Mouse (Mus musculus): ENCODE data around the gene Neil1. TPM values are rescaled to one million over a fixed set of nuclear protein-coding genes. Genes with fewer than 3 reads are reported as not detected.

The Neil1 gene
- 11.0 and 12.5 TPM in 2 replicates for polyA plus RNA-seq (2012; ENCODE audit: insufficient read depth, insufficient read length, missing spikeins)

- peaks cover 11% of the 10 kb centered on the region for H3K4me1 ChIP-seq (ENCODE audit: control insufficient read depth, insufficient read depth, low read length)
- TF ChIP-seq POLR2A (IDR thresholded peaks at IDR 0.05; ENCODE audit: borderline replicate concordance, low read depth, low read length) (no peak; the same call in 1 of the 2 replicates), CTCF (IDR thresholded peaks at IDR 0.05; ENCODE audit: low read depth, low read length) (no peak)
- peak within 1 kb of the TSS; percentile 76 for H3K27ac ChIP-seq (ENCODE audit: insufficient read depth, low read depth, low read length)
- peak within 1 kb of the TSS; percentile 73 for H3K4me3 ChIP-seq (ENCODE audit: insufficient read depth, low read length)
These were observed at the start of gene Neil1 for GRCm38 (mm10) chr9:57148144-57148878. Gene Neil1, minus strand, starts transcription at chr9:57148305.

- Histone ChIP-seq H3K4me3 (ENCODE audit: insufficient read depth, low read length) (no peak overlapping the region), H3K27ac (ENCODE audit: insufficient read depth, low read depth, low read length) (no peak overlapping the region), H3K4me1 (ENCODE audit: control insufficient read depth, insufficient read depth, low read length) (peaks cover 6% of the 10 kb centered on the region)
- TF ChIP-seq CTCF (IDR thresholded peaks at IDR 0.05; ENCODE audit: low read depth, low read length), result no peak
These were observed 49.3 kb upstream of the Neil1 start for GRCm38 (mm10) chr9:57197414-57197813.

GRCm38 (mm10) chr9:57196708-57197107 is 48.6 kb upstream of the Neil1 start:
- Histone ChIP-seq H3K4me1 (ENCODE audit: control insufficient read depth, insufficient read depth, low read length) (peaks cover 6% of the 10 kb centered on the region), H3K4me3 (ENCODE audit: insufficient read depth, low read length) (no peak overlapping the region), H3K27ac (ENCODE audit: insufficient read depth, low read depth, low read length) (no peak overlapping the region)
- no peak for TF ChIP-seq POLR2A (IDR thresholded peaks at IDR 0.05; ENCODE audit: borderline replicate concordance, low read depth, low read length)
- no peak for TF ChIP-seq CTCF (IDR thresholded peaks at IDR 0.05; ENCODE audit: low read depth, low read length)

GRCm38 (mm10) chr9:57168411-57168810 is 20.3 kb upstream of the Neil1 start:
- TF ChIP-seq POLR2A (IDR thresholded peaks at IDR 0.05; ENCODE audit: borderline replicate concordance, low read depth, low read length) (no peak), CTCF (IDR thresholded peaks at IDR 0.05; ENCODE audit: low read depth, low read length) (no peak)
- Histone ChIP-seq H3K27ac (ENCODE audit: insufficient read depth, low read depth, low read length) (no peak overlapping the region), H3K4me1 (ENCODE audit: control insufficient read depth, insufficient read depth, low read length) (peaks cover 8% of the 10 kb centered on the region), H3K4me3 (ENCODE audit: insufficient read depth, low read length) (no peak overlapping the region)

- Histone ChIP-seq H3K4me1 (ENCODE audit: control insufficient read depth, insufficient read depth, low read length) (peaks cover 8% of the 10 kb centered on the region), H3K4me3 (ENCODE audit: insufficient read depth, low read length) (no peak overlapping the region), H3K27ac (ENCODE audit: insufficient read depth, low read depth, low read length) (no peak overlapping the region)
- no peak for TF ChIP-seq CTCF (IDR thresholded peaks at IDR 0.05; ENCODE audit: low read depth, low read length)
- no peak for TF ChIP-seq POLR2A (IDR thresholded peaks at IDR 0.05; ENCODE audit: borderline replicate concordance, low read depth, low read length)
These were observed 18.1 kb upstream of the Neil1 start for GRCm38 (mm10) chr9:57166173-57166572.

- TF ChIP-seq CTCF (IDR thresholded peaks at IDR 0.05; ENCODE audit: low read depth, low read length) (no peak), POLR2A (IDR thresholded peaks at IDR 0.05; ENCODE audit: borderline replicate concordance, low read depth, low read length) (no peak)
- H3K4me3 ChIP-seq (ENCODE audit: insufficient read depth, low read length), result no peak overlapping the region
- no peak overlapping the region for H3K27ac ChIP-seq (ENCODE audit: insufficient read depth, low read depth, low read length)
- H3K4me1 ChIP-seq (ENCODE audit: control insufficient read depth, insufficient read depth, low read length), result peaks cover 8% of the 10 kb centered on the region
These were observed 15.0 kb upstream of the Neil1 start for GRCm38 (mm10) chr9:57163137-57163536.

GRCm38 (mm10) chr9:57162496-57162895 is 14.4 kb upstream of the Neil1 start:
- H3K27ac ChIP-seq (ENCODE audit: insufficient read depth, low read depth, low read length), result no peak overlapping the region
- TF ChIP-seq CTCF (IDR thresholded peaks at IDR 0.05; ENCODE audit: low read depth, low read length) (peak; percentile 60), POLR2A (IDR thresholded peaks at IDR 0.05; ENCODE audit: borderline replicate concordance, low read depth, low read length) (no peak)
- peaks cover 6% of the 10 kb centered on the region for H3K4me1 ChIP-seq (ENCODE audit: control insufficient read depth, insufficient read depth, low read length)
- H3K4me3 ChIP-seq (ENCODE audit: insufficient read depth, low read length), result no peak overlapping the region

GRCm38 (mm10) chr9:57158506-57158905 is 10.4 kb upstream of the Neil1 start:
- peak overlapping the region; percentile 74 for H3K4me3 ChIP-seq (ENCODE audit: insufficient read depth, low read length)
- TF ChIP-seq CTCF (IDR thresholded peaks at IDR 0.05; ENCODE audit: low read depth, low read length), result no peak
- no peak for TF ChIP-seq POLR2A (IDR thresholded peaks at IDR 0.05; ENCODE audit: borderline replicate concordance, low read depth, low read length)
- peaks cover 15% of the 10 kb centered on the region for H3K4me1 ChIP-seq (ENCODE audit: control insufficient read depth, insufficient read depth, low read length)
- H3K27ac ChIP-seq (ENCODE audit: insufficient read depth, low read depth, low read length), result peak overlapping the region; percentile 38

- TF ChIP-seq POLR2A (IDR thresholded peaks at IDR 0.05; ENCODE audit: borderline replicate concordance, low read depth, low read length) (peak; percentile 50; the same call in 1 of the 2 replicates), CTCF (IDR thresholded peaks at IDR 0.05; ENCODE audit: low read depth, low read length) (no peak; the same call in 1 of the 2 replicates)
- Histone ChIP-seq H3K27ac (ENCODE audit: insufficient read depth, low read depth, low read length) (peak within 1 kb of the TSS; percentile 79), H3K4me1 (ENCODE audit: control insufficient read depth, insufficient read depth, low read length) (peaks cover 15% of the 10 kb centered on the region), H3K4me3 (ENCODE audit: insufficient read depth, low read length) (peak within 1 kb of the TSS; percentile 74)
These were observed 9.9 kb upstream of the Neil1 start, which contains the start of gene Commd4 for GRCm38 (mm10) chr9:57158013-57158470. Gene Commd4, minus strand, starts transcription at chr9:57158331.

GRCm38 (mm10) chr9:57157499-57157898 is 9.4 kb upstream of the Neil1 start:
- TF ChIP-seq POLR2A (IDR thresholded peaks at IDR 0.05; ENCODE audit: borderline replicate concordance, low read depth, low read length), result no peak
- TF ChIP-seq CTCF (IDR thresholded peaks at IDR 0.05; ENCODE audit: low read depth, low read length), result no peak
- Histone ChIP-seq H3K4me1 (ENCODE audit: control insufficient read depth, insufficient read depth, low read length) (peaks cover 15% of the 10 kb centered on the region), H3K27ac (ENCODE audit: insufficient read depth, low read depth, low read length) (peak overlapping the region; percentile 79), H3K4me3 (ENCODE audit: insufficient read depth, low read length) (peak overlapping the region; percentile 74)
